Mouse (Mus musculus): ENCODE data around the gene Fam83b.

Fam83b gene

DNA sequence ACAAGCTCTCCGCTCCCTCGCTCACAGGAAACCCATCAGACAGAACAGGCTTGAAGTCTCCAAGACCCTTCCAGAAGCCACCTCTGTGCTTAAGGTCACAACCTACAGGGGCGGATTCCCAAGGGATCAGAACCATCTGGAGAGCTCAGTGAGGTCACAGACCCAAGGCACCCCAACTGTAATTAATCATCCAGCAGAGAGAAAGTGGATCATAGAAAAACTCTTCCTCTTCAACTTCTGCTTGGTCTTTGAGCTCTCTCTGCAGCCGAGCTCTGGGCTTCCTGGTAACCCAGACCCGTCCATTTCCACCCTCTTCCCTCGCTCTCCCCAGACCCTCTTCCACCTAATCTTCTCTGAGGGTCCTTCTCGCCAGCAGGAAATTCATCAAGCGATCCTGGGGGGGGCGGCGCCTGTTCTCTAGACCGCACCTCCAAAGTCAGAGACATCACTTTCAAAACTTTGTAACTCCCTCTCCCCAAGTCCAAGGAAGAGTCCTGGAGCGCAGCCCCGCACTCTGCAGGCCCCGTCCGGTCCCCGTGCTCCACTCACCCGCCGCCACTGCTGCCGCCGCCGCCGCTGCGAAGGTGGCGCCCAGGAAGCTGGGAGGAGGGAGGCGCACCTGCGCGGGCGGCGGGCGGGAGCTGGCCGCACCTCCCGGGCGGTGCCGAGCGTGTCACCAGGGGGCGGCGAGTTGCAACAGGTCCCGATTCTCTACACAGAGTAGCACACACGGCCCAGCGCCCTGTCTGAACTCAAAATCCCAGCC, at the start of gene Fam83b:
Gene Fam83b, minus strand, starts transcription at position 602 of the 766 bp plus-strand sequence.
- peak; percentile 79 for DNase-seq (ENCODE audit: low read depth, low spot score)

DNA sequence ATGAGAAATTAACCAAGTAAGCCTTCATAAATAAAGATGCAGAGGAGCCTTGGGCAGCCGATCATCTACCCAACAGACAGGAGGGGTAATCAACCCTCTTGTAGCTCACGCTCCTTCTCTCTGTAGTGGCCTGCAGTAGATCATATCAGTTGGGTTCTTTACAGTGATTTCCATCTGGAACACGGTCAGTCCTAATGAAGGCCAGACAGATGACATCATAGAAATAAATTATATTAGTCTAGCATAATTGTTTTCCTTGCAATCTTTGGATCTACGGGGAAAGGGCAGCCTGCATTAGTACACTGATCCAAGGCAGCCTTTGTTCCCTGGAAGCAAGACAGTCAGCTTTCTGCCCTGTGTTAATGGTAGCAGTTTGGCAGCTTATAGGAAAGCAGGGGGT, 47.2 kb upstream of the Fam83b start:
- DNase-seq (ENCODE audit: low read depth, low spot score), result no peak

DNA sequence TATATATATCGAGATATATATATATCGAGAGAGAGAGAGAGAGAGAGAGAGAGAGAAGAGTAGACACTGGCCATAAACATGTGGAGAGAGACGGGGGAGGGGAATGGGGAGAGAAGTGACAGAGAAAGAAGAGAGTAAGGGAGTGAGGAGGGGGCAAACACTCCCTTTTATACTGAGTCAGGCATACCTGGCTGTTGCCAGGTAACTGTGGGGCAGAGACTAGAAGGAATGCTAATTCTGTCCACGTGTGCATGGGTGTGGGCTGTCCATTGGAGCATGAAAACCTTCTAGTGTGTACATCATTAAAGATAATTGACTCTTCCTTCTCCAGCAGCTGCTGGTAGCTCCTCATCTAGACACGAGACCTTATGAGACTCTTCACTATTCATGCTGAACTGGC, 36.8 kb upstream of the Fam83b start:
- DNase-seq (ENCODE audit: low read depth, low spot score), result no peak

DNA sequence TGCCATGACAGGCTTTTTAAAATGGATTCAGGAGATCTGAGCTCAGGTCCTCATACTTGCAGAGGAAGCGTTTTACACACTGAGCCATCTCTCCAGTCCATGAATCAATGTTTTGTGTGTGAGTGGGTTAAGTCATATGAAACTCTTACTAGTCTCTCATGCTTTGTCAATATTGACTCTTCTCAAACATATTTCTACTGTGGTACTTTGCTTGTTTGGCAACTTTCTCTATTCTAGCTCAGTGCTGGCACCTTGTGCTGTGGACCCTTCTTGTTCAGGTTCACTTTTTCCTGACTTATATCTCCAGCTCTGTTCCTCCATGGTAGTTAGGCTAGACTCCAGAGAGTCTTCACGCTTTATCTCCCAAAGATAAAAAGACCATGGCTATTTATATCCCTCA, 36.0 kb upstream of the Fam83b start:
- no peak for DNase-seq (ENCODE audit: low read depth, low spot score)

DNA sequence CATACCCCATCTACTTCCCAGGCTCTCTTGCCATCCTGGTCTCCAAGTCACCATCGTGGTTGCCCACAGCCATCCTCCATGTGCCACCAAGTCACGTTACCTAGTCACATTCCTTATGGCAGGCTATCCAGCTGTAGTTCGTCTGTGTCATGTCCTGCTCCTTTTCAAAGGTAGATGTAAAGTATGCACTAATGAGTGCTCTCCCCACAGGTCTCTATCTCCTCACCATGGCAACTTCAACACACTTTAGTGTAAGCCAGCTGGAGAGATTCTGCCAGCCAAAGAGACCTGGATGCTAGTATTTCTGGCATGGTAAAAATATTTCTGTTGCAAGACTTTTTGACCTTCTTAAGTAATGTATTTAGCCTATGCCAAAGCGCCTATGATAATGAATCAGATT, 30.5 kb upstream of the Fam83b start:
- DNase-seq (ENCODE audit: low read depth, low spot score), result no peak

DNA sequence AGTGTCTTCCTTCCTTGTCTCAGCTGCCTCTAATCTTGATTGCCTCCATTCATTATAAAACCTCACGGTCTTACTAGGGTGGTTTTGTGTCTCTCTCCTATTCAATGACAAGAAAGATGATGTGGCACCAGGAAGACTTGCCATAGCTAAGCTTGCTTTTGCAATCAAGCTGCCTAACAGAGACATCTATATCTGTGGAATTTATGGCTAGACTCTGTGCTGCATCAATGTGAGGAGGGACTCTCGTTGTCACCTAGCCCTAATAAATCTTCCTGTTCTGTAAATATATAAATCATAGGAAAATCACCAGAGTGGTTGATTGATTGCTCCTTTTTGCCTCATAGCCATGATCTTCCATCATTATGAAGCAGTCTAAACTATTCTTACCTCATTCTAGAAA, 26.9 kb upstream of the Fam83b start:
- DNase-seq (ENCODE audit: low read depth, low spot score), result no peak

DNA sequence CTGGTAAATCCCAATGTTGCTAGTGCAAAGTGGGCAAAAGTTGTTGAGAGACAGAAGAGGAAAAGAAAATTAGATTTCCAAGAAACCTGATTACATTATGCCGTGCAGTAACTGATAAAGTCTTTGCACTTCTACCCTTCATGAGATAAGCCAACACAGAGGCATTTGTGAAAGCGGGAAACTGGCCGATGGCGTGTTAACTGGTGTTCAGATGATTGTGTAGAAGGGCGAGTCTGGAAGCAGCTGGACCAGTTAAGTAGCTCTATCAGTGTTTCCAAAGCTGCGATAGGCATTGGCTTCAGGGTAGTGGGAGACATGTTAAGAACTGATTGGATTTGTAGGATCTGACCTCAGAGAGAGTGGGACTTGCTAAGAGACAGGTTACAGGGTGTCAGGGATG, 17.0 kb upstream of the Fam83b start:
- DNase-seq (ENCODE audit: low read depth, low spot score), result no peak

DNA sequence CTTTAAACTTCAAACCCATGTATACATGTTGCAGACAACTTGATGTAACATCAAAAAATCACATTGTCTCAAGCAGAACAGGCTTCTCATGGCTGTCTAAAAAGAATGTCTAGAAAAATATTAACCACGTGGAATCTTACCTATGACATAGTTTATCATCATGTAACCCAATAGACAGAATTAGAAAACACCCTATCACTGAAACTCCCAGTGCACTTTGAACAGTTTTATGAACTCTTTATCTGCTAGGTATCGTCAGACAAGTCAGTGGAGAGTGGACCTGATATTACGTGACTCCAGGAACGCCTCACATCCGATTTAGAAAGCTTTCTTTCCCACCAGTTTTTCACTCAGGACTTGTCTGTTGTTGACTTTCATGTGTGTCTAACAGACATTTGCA, 15.1 kb upstream of the Fam83b start:
- no peak for DNase-seq (ENCODE audit: low read depth, low spot score)

DNA sequence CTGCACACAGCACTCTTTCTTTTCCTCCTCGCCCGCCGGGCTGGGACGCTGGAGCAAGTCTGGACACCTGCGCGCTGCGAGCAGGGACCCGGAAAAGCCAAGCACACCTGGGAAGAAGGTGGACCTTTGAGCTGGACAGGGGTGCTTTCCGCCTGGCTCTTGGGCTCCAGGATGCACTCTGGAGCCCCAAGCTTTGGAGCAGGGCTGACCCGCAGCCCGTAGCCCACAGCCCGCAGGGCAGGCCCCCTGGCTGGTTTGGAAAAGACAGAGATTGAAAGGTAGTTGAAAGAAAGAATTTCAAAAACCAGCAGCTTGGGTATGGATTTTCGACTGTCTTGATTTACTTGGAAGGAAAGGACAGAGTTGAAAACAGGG, 352 bp upstream of the Fam83b start:
- DNase-seq (ENCODE audit: low read depth, low spot score), result no peak

DNA sequence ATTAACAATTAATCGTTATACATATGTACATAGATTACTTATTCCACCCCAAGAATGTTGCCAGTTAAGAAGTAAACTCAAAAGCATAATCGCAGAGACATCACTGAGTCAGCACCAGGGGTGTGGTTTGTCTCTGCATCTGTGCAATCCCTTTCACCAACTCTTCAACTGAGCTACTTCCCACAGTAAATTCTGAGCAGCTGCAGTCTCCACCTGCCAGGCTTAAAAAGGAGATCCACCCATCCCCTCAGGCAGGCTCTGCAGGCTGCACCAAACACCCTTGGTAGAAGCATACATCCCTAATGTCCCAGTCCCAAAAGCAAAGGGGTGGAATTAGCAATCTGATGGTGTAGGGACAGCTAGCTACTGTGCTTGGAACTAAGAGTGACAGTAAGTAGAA, 1.3 kb downstream of the Fam83b start:
- DNase-seq (ENCODE audit: low read depth, low spot score), result peak; percentile 59

DNA sequence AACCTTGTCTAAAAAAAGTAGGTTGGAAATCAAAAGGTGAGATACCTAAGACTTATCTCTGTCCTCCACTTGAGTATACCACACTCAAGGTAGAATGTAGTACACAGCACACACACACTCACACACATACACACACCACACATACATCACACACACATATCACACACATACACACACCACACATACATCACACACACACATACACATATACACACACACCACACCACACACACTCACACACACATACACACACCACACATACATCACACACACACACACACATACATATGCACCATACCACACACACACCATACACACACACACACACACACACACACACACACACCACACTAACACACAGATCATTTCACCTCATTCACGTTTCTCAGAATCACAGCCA, 2.8 kb downstream of the Fam83b start:
- no peak for DNase-seq (ENCODE audit: low read depth, low spot score)

DNA sequence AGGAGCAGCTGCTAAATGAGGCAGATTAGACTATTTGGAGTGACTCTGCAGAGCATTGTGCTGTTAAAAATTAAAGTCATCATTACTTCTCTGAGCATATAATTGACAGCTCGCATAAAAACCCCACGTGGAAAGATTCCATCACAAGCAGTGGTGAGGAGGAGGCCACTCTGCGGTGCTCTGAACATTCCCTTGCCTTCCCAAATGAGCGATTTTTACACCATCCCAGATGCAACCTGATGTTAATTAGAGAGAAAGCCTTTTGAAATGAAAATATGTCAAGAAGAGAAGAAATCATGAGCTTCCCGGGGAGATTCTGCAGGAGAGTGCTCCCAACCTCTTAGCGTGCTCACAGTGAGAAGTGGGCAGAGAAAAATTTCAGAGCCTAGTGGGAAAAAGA, 4.1 kb downstream of the Fam83b start:
- no peak for DNase-seq (ENCODE audit: low read depth, low spot score)

DNA sequence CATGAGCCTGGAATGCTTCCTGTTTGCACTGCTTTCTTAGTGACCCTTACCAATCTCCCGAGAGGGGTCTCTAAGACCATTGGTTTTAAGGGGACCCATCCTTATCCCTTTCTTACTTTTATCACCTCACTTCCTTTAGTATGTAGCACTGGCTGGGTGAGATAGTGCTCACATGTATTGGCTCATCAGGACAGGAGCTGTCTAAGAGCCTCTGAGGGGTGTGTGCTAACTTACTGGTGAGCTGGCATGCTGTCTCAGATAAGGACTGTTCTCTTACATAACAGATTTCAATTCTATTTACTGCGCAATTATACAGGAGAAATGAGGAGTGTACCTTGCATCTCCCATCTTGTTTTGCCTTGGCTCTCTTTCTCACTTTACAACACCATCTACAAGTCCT, 7.7 kb downstream of the Fam83b start:
- no peak for DNase-seq (ENCODE audit: low read depth, low spot score)

DNA sequence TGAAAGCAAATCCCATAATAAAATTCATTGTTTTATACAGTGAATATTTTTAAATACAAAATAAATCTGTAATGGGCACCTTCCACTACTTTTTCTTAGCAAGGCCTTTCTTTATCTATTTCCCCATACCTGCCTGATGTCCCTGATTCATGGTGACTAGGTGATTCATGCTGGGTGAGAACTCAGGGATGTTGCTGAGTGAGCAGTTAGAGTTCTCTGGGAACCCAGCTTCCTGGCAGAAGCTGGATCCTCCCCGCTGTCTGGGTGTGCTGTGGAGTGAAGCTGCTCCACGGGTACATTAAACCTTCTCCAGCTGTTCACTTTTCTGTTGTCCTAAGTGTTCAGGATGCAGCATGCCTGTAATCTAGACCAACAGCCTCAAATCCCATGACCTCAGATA, 13.2 kb downstream of the Fam83b start:
- DNase-seq (ENCODE audit: low read depth, low spot score), result no peak

DNA sequence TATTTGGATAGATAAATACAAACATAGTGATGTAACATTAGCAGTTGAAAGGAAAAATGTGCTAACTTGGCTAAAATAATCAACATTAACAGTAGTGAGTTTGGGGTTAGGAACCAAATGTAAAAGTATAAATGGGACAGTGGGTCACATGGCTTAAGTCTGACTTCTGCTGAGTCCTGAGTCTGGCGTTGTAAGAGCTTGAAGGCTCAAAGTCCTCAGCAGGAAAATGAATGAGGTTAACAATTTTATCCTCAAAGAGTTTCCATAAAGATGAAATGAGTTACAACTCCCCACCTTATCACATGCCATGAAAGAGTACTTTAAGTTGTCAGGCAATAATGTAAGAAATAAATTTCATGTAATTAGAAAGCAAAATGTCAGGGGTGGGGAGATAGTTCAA, 13.8 kb downstream of the Fam83b start:
- no peak for DNase-seq (ENCODE audit: low read depth, low spot score)

DNA sequence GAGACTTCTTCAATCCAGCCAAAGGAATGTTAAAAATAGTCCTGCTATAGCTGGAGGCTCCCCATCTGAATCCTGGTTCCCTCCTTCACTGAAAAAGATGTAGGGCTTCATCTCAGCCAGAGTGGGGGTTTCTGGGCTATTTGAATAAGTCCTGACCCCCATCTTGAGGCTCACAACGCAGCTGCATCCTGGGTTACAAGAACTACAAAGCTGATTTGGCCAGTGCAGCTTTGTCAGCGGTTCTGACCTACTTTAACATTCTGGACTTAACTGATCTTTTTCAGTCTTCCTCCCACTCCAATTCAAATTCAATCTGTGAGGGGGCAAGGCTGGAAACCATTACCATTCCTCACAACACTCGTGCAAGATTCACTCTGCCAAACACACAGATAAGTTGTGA, 20.2 kb downstream of the Fam83b start:
- DNase-seq (ENCODE audit: low read depth, low spot score), result no peak

DNA sequence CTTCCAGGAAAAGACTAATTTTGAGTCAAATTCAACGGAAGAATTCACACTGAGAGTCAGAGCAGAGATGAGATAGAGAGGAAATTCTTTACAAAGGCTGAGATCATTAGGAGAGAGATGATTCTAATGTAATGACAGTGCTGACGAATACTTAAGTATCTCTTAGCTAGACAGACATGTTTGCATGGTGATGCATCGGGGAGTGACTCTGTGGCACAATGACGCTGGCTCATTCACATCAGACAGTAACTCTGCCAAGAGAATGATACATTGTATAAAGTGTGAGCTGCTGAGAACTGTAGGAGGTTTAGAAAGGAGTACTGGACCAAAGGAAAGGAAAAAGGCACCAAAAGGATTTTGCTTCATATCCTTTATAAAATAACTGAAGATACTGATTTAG, 26.2 kb downstream of the Fam83b start:
- DNase-seq (ENCODE audit: low read depth, low spot score), result no peak

DNA sequence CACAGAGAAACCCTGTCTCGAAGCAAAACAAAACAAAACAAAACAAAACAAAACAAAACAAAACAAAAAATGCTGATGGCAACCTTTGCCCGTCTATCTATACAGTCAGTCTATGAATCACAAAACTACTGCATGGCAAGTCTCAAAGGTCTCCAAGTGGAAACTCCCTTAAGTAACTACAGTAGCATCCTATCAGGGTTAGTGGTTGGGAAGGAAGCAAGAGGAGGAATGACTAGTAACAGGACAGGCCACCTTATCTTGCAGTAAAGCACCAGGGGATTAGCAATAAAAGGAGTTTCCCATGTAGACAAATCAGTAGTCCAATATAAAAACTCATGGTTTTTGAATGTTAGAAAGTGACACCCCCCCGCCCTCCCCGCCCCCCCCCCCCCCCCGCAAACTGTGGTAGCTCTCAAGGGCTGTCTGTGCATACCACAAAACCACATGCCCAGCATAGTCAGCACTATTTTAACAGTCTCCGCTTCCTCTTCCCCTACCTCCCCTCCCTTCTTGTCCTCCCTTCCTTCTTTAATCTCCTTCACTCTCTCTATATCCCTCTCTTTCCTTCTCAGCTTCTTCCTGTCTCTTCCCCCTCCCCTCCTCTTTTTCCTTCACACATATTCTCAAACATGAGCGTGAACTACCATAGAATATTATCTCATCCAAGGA, 26.8 kb downstream of the Fam83b start:
- DNase-seq (ENCODE audit: low read depth, low spot score), result no peak

DNA sequence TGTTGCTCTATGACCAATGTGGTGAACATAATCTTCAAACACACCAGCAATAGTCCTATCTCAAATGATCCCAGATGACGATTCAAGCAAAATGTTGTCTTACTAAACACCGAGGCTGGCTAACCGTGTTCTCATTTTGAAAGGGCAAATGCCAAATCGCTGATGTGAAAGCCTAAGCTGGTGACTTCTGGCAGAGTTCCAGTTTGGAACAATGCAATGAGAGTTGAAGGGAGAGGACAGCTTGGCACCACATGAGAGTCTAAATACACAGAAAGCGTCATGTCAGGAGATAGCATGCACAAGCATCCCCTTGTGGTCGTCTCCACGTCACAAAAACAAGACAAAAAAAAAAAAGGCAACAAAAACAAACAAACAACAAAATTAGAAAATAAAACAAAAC, 27.6 kb downstream of the Fam83b start:
- no peak for DNase-seq (ENCODE audit: low read depth, low spot score)

DNA sequence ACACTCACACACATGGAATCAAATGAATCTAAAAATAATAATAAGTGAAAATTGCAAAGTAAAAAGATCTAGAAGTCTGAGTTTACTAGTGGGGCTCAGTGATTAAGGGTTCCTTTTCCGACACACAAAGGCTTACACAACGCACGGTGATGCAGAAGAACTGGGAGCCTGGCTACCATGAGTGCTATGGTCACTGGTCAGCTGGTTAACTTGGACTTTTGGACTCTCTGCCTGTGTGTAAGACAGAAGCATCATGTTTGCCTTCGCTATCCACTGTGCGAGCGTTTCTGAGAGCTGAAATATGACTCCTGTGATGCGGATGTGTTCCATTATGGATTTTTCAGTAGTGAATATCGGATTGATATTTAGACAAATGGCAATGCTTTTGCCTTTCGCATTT, 30.9 kb downstream of the Fam83b start:
- no peak for DNase-seq (ENCODE audit: low read depth, low spot score)

DNA sequence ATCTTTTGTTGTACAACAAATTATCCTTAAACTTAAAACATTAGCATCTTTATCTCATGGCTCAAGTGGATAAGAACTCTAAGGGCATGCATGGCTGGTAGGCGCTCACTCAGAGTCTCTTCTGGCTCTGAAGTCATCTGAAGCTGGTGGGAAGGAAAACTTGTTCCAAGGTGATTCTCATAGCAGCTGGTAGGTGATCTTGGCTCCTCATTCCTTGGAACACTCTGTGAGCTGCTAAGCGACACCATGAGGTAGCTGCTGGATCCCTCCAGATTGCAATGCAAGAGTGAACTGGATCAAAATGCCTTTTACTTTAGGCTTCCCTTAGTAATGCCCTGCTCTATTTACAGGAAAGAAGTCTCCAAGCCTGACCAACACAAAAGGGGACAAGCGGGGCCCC, 34.5 kb downstream of the Fam83b start:
- no peak for DNase-seq (ENCODE audit: low read depth, low spot score)

DNA sequence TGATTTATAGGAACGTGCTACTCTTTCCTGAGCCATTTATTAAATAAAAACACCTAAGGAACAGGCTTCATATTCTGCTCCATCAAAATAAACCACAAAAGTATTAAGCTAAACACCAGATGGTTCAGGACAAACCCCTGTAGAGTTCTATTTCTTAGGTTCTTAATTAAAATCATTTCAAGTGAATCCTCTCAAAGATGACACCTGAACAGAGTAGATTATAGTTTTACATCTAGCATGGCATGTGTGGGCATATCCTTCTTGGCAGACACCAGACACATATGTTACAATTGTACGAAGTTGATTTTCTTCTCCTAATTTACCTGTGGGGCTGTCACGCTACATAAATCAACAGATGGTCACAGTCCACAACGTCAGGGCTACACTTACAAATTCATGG, 35.5 kb downstream of the Fam83b start:
- DNase-seq (ENCODE audit: low read depth, low spot score), result no peak

DNA sequence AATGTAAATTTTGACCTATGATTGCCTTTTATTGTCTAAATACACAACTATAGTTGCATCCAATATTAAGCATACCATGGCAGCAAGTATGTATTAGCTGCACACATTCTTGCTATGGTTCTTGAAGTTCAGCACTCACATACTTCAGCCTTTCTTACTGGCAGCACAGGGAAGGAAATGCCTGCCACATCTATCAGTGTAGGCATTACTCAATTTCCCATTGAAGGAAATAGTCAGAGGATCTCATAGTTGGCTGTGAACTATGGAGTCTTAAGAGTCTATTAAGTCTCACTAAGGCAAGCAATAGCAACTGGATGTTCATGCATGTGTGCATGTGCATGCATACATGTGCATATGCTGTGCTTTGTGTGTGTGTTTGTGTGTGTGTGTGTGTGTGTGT, 41.3 kb downstream of the Fam83b start:
- no peak for DNase-seq (ENCODE audit: low read depth, low spot score)

DNA sequence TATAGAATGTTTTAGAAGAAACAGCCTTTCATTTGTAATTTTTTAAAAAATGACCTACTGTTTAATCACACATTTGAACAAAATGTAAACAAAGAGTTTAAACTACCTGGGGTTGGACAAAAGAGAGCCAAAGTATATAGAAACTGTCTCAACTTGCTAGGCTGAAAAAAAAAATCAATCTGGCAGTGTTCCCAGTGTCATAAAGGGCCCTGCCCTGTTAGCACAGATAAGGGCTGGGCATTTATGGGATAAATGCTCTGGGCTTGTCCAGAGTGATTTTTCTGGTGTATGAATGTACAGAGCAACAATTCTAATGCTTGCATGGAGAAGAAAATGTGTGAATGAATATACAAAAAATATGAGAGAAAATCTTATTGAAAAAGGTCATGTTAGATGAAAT, 43.8 kb downstream of the Fam83b start:
- no peak for DNase-seq (ENCODE audit: low read depth, low spot score)

Measured in ZHBTc4 (cell line).